Mouse (Mus musculus): ENCODE measurements at regions not wholly inside any gene's neighbourhood (a gene's known extent, or its start where the extent isn't known, plus 50 kb on each side); places are given as distances from the start of the nearest gene placed in this dataset.

DNA sequence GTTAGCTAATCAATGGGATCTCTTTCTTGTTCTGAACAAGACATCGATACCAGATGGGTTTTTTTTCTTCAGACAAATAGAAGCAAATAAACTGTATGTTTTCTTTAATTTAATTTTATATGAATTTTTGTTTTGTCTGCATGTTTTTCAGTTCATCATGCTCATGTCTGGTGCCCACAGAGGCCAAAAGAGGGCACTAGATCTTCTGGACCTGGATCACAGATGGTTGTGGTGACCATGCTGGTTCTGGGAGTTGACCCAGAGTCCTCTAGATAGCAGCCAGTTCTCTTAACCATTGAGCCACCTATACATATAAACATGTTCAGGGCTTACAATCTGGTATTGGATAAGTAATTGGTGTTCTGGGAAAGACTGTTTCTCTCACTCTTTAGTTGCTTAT lies 120.7 kb downstream of the Kctd12 start:
- Histone ChIP-seq H3K4me2 (ENCODE audit: low read depth, low read length) (no peak overlapping the region), H3K9ac (replicated peaks; ENCODE audit: low read length) (no peak overlapping the region), H3K9me3 (ENCODE audit: low read length) (no peaks in the 10 kb centered on the region), H3K27me3 (ENCODE audit: insufficient read depth, low read length) (no peaks in the 10 kb centered on the region), H3K27ac (no peak overlapping the region), H3K4me1 (ENCODE audit: insufficient read depth, low read length) (no peaks in the 10 kb centered on the region), H3K36me3 (ENCODE audit: insufficient read depth, low read length) (no peaks in the 10 kb centered on the region), H3K4me3 (ENCODE audit: low read length) (no peak overlapping the region)
- DNase-seq (ENCODE audit: low spot score) (no peak), ATAC-seq (no peak)
- TF ChIP-seq CTCF (IDR thresholded peaks at IDR 0.05; ENCODE audit: low read depth): no peak
- 98% methylated on average over 1 of the region's 1 CpGs for WGBS

DNA sequence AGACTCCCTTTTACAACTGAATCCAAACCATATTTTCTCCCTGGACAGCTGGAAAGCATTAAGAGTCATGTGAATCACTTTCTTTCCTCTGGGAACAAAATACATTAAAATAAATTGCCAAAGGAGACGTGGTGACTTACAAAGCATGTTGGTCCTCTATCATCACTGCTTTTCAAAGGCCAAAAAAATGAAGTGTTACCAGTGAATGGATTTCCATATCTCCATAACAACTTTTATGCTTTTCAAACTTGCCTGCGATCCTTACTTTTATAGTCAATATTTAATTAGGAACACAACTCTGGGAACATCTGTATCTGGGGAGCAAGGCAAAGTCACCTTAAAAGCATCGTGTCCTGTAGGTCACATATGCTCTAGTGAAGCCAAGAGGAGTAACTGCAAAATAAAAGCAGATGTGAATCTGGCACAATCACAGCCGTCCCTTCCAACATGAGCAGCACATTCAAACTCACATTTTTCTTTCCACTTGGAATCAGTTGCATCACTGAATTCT lies 123.0 kb downstream of the Kctd12 start:
- Histone ChIP-seq H3K4me1 (ENCODE audit: insufficient read depth, low read length) (no peaks in the 10 kb centered on the region), H3K4me3 (ENCODE audit: low read length) (no peak overlapping the region), H3K9me3 (ENCODE audit: low read length) (no peaks in the 10 kb centered on the region), H3K27ac (no peak overlapping the region), H3K9ac (replicated peaks; ENCODE audit: low read length) (no peak overlapping the region), H3K36me3 (ENCODE audit: insufficient read depth, low read length) (no peaks in the 10 kb centered on the region), H3K27me3 (ENCODE audit: insufficient read depth, low read length) (no peaks in the 10 kb centered on the region), H3K4me2 (ENCODE audit: low read depth, low read length) (no peak overlapping the region)
- ATAC-seq (no peak), DNase-seq (ENCODE audit: low spot score) (no peak)
- TF ChIP-seq CTCF (IDR thresholded peaks at IDR 0.05; ENCODE audit: low read depth): no peak
- 64% methylated on average over 4 of the region's 4 CpGs for WGBS

DNA sequence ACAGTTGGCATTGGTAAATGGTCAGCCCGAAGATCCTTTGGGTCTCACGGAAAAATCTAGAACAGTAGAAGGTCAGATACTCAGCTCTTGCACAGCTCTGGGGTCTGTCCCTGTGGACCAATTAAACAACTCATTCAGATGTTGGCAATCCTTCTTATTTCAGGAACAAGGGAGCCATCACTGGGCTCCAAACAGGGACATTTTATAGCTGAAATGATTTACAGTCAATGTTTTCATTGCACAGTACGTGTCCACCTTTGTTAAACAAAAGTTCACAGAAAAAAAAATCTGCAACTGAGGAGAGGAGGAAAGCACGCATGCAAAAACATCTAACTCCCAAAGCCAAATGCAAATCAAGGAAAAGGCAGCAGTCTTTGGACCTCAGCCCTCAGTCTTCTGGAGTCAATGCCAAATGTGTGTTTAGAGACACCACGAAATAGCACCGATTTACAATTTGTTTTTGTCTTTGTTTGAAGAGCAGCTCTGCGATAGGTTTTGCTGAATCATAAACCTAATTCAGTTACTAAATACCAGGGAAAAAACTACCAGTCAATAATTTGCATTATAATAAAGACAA lies 127.1 kb downstream of the Kctd12 start:
- H3K4me2 ChIP-seq (ENCODE audit: low read depth, low read length): no peak overlapping the region
- 46% methylated on average over 7 of the region's 7 CpGs for WGBS
- no peaks in the 10 kb centered on the region for H3K4me1 ChIP-seq (ENCODE audit: insufficient read depth, low read length)
- no peak overlapping the region for H3K9ac ChIP-seq (replicated peaks; ENCODE audit: low read length)
- H3K36me3 ChIP-seq (ENCODE audit: insufficient read depth, low read length): no peaks in the 10 kb centered on the region
- H3K4me3 ChIP-seq (ENCODE audit: low read length): no peak overlapping the region
- no peak for TF ChIP-seq CTCF (IDR thresholded peaks at IDR 0.05; ENCODE audit: low read depth)
- no peaks in the 10 kb centered on the region for H3K27me3 ChIP-seq (ENCODE audit: insufficient read depth, low read length)
- no peak for DNase-seq (ENCODE audit: low spot score)
- ATAC-seq: no peak
- no peak overlapping the region for H3K27ac ChIP-seq
- no peaks in the 10 kb centered on the region for H3K9me3 ChIP-seq (ENCODE audit: low read length)

DNA sequence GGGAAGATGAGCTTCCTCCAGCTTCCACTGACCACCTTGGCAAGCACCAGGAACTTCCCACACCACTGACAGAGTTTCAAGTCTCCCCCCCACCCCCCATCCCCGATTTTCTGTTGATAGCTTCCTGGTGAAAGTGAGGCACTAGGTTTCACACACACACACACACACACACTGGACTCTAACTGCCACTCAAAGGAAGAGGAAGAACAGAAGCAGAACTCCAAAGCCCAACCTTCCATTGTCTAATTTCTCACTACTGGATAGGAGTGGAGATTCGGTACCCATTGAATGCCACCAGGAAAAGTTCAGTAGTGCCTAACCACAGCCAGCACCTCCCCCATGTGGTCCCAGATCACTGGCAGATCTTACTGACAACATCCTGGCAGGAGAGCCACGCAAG lies 138.7 kb downstream of the Kctd12 start:
- WGBS: 77% methylated on average over 3 of the region's 3 CpGs
- no peak for ATAC-seq
- H3K27ac ChIP-seq: no peak overlapping the region
- H3K36me3 ChIP-seq (ENCODE audit: insufficient read depth, low read length): no peaks in the 10 kb centered on the region
- no peaks in the 10 kb centered on the region for H3K27me3 ChIP-seq (ENCODE audit: insufficient read depth, low read length)
- no peak overlapping the region for H3K4me2 ChIP-seq (ENCODE audit: low read depth, low read length)
- H3K9ac ChIP-seq (replicated peaks; ENCODE audit: low read length): no peak overlapping the region
- H3K9me3 ChIP-seq (ENCODE audit: low read length): no peaks in the 10 kb centered on the region
- TF ChIP-seq CTCF (IDR thresholded peaks at IDR 0.05; ENCODE audit: low read depth): no peak
- no peak for DNase-seq (ENCODE audit: low spot score)
- H3K4me1 ChIP-seq (ENCODE audit: insufficient read depth, low read length): no peaks in the 10 kb centered on the region
- H3K4me3 ChIP-seq (ENCODE audit: low read length): no peak overlapping the region

DNA sequence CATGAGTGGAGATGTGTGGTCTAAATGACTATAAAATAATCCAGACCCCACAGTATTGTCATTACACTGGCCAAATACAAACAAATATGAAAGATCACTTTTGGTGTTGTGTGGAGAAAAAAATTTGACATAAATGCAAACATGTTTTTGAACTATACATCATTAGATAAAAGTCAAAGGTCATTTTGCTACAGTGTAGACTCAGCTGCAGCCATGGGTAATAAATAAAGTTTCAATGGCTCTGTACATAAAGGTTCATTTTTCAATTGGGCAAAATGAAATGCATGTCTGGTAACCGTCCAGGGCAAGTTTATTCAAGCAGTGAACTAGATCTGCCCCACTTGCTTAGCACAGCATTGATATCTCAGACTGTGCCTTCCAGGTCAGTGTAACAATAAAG lies 144.8 kb downstream of the Kctd12 start:
- H3K4me3 ChIP-seq (ENCODE audit: low read length): no peak overlapping the region
- H3K27me3 ChIP-seq (ENCODE audit: insufficient read depth, low read length): no peaks in the 10 kb centered on the region
- no peak for DNase-seq (ENCODE audit: low spot score)
- H3K4me1 ChIP-seq (ENCODE audit: insufficient read depth, low read length): no peaks in the 10 kb centered on the region
- no peaks in the 10 kb centered on the region for H3K9me3 ChIP-seq (ENCODE audit: low read length)
- H3K27ac ChIP-seq: no peak overlapping the region
- no peak overlapping the region for H3K9ac ChIP-seq (replicated peaks; ENCODE audit: low read length)
- TF ChIP-seq CTCF (IDR thresholded peaks at IDR 0.05; ENCODE audit: low read depth): no peak
- WGBS: 68% methylated on average over 1 of the region's 1 CpGs
- no peaks in the 10 kb centered on the region for H3K36me3 ChIP-seq (ENCODE audit: insufficient read depth, low read length)
- no peak overlapping the region for H3K4me2 ChIP-seq (ENCODE audit: low read depth, low read length)
- ATAC-seq: no peak

DNA sequence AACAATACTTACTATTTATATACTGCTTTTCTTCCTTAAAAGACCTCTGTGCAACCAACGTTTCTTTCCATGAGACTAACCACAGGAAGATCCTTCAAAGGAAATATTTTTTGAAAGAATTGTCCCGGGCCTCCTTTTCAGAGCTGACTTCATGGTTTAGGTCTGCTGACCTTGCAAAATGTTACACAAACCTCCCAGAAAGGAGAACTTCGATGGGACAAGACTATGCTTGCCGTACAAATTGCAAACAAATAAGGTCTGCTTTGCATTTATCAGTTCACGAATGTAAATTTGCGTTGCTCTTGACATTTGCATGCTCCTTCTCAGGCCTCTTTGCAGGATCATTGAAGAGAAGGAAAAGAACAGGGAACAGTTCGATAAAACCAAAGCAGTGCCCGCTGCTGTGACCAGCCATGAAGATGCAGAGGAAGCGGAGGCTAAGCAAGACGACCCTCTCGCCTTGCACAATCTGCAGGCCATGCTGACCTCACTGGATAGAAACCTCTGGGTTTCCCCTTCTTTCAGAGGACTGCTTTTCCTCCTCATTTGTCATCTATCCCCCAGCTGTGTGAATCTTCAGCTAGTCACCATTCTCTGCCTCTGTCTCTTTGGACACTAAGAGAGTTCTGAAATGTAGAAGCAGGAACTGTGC lies 147.2 kb downstream of the Kctd12 start:
- no peak overlapping the region for H3K4me2 ChIP-seq (ENCODE audit: low read depth, low read length)
- no peaks in the 10 kb centered on the region for H3K4me1 ChIP-seq (ENCODE audit: insufficient read depth, low read length)
- H3K36me3 ChIP-seq (ENCODE audit: insufficient read depth, low read length): no peaks in the 10 kb centered on the region
- no peak overlapping the region for H3K9ac ChIP-seq (replicated peaks; ENCODE audit: low read length)
- no peaks in the 10 kb centered on the region for H3K27me3 ChIP-seq (ENCODE audit: insufficient read depth, low read length)
- ATAC-seq: no peak
- no peak overlapping the region for H3K4me3 ChIP-seq (ENCODE audit: low read length)
- no peak for DNase-seq (ENCODE audit: low spot score)
- H3K27ac ChIP-seq: no peak overlapping the region
- 79% methylated on average over 11 of the region's 11 CpGs for WGBS
- TF ChIP-seq CTCF (IDR thresholded peaks at IDR 0.05; ENCODE audit: low read depth): no peak
- no peaks in the 10 kb centered on the region for H3K9me3 ChIP-seq (ENCODE audit: low read length)

DNA sequence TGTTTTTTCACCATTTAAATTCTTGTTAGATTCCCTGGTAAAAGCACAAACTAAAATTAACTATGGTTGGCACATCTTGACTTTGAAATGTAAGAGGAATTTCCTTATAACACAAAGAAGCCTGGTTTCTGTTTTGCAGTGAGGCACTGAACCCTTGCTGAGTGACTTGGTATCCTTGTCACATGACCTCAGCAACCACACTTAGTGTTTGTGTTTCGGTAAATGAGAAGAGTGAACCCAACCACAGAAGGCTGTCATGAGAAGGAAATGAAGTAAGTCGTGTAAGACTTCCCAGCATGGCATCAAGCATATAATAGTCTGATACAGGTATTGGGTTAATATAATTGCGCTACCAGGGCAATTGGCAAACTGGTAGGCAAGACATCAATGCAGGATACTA lies 154.0 kb downstream of the Kctd12 start:
- Histone ChIP-seq H3K36me3 (ENCODE audit: insufficient read depth, low read length) (no peaks in the 10 kb centered on the region), H3K4me1 (ENCODE audit: insufficient read depth, low read length) (no peaks in the 10 kb centered on the region), H3K9ac (replicated peaks; ENCODE audit: low read length) (no peak overlapping the region), H3K4me2 (ENCODE audit: low read depth, low read length) (no peak overlapping the region), H3K4me3 (ENCODE audit: low read length) (no peak overlapping the region), H3K9me3 (ENCODE audit: low read length) (no peaks in the 10 kb centered on the region), H3K27me3 (ENCODE audit: insufficient read depth, low read length) (no peaks in the 10 kb centered on the region), H3K27ac (no peak overlapping the region)
- ATAC-seq (no peak), DNase-seq (ENCODE audit: low spot score) (no peak)
- WGBS: 82% methylated on average over 3 of the region's 3 CpGs
- no peak for TF ChIP-seq CTCF (IDR thresholded peaks at IDR 0.05; ENCODE audit: low read depth)

Data from hindbrain, postnatal 0 days (tissue).